In genomic region chr17:50393698-50394097, GRCm38 (mm10) we compare ENCODE assay signal across 11 mouse cellular contexts.
A peak's percentile ranks its signal among the peaks of the same experiment; 100 is the strongest.
DNase-seq lines count a peak whose midpoint lies in the region; ATAC-seq and TF ChIP-seq lines count a peak whose summit lies in the region.
"Had no signal": no experiment of that assay in that cellular context is flagged by ENCODE, and none has a peak within 500 bp of the region (broad histone marks: within the 10 kb centered on the region; RNA-seq: fewer than 3 reads in every experiment).

No protein-coding gene starts in this region.

- no peak overlapping the region for H3K9ac ChIP-seq in lung, embryonic 16.5 days (ENCODE audit: low read length)
- H3K9ac ChIP-seq in kidney, embryonic 16.5 days (replicated peaks; ENCODE audit: low read length), result no peak overlapping the region
- H3K9ac ChIP-seq in stomach, embryonic 15.5 days, result no peak overlapping the region
- H3K9ac ChIP-seq in forebrain, embryonic 15.5 days (replicated peaks), result no peak overlapping the region
- H3K9ac ChIP-seq: hindbrain, embryonic 15.5 days; limb, embryonic 13.5 days had no signal

- no peak overlapping the region for H3K4me3 ChIP-seq in lung, embryonic 16.5 days (ENCODE audit: low read length)
- no peak overlapping the region for H3K4me3 ChIP-seq in lung, adult 2 months (replicated peaks; ENCODE audit: extremely low read depth, low read depth, low read length)
- H3K4me3 ChIP-seq in kidney, embryonic 16.5 days (ENCODE audit: low read length), result no peak overlapping the region
- H3K4me3 ChIP-seq in stomach, embryonic 15.5 days (replicated peaks), result no peak overlapping the region
- H3K4me3 ChIP-seq in forebrain, embryonic 15.5 days, result no peak overlapping the region
- H3K4me3 ChIP-seq: hindbrain, embryonic 15.5 days; limb, embryonic 13.5 days had no signal

- H3K36me3 ChIP-seq in lung, embryonic 16.5 days (ENCODE audit: control insufficient read depth, insufficient read depth, low read length), result no peaks in the 10 kb centered on the region
- H3K36me3 ChIP-seq in kidney, embryonic 16.5 days (ENCODE audit: insufficient read depth, low read length), result no peaks in the 10 kb centered on the region
- H3K36me3 ChIP-seq in stomach, embryonic 15.5 days, result no peaks in the 10 kb centered on the region
- H3K36me3 ChIP-seq in forebrain, embryonic 15.5 days, result no peaks in the 10 kb centered on the region
- H3K36me3 ChIP-seq: G1E; hindbrain, embryonic 15.5 days; limb, embryonic 13.5 days had no signal

- TF ChIP-seq CTCF in lung, adult 2 months (IDR thresholded peaks at IDR 0.05; ENCODE audit: insufficient read depth, low read length), result no peak
- TF ChIP-seq CTCF in brain, embryonic 14.5 days (IDR thresholded peaks at IDR 0.05; ENCODE audit: borderline replicate concordance, extremely low read depth, insufficient read depth, insufficient read length), result no peak

- H3K4me1 ChIP-seq in lung, embryonic 16.5 days (replicated peaks; ENCODE audit: control insufficient read depth, insufficient read depth, low read length), result peaks cover 8% of the 10 kb centered on the region
- no peaks in the 10 kb centered on the region for H3K4me1 ChIP-seq in lung, adult 2 months (ENCODE audit: control insufficient read depth, insufficient read depth, low read length)
- H3K4me1 ChIP-seq in kidney, embryonic 16.5 days (ENCODE audit: insufficient read depth, low read length), result peaks cover 2% of the 10 kb centered on the region; the same call in 1 of the 2 replicates
- peaks cover 14% of the 10 kb centered on the region; the same call in 1 of the 2 replicates for H3K4me1 ChIP-seq in stomach, embryonic 15.5 days
- H3K4me1 ChIP-seq in forebrain, embryonic 15.5 days, result no peaks in the 10 kb centered on the region
- H3K4me1 ChIP-seq: hindbrain, embryonic 15.5 days had no signal

- no peak overlapping the region for H3K27ac ChIP-seq in lung, embryonic 16.5 days (ENCODE audit: low read length)
- no peak overlapping the region for H3K27ac ChIP-seq in kidney, embryonic 16.5 days (ENCODE audit: low read length)
- H3K27ac ChIP-seq in stomach, embryonic 15.5 days, result no peak overlapping the region
- H3K27ac ChIP-seq in forebrain, embryonic 15.5 days (replicated peaks), result no peak overlapping the region
- H3K27ac ChIP-seq: hindbrain, embryonic 15.5 days; limb, embryonic 13.5 days had no signal

- no peak for DNase-seq in lung, adult 2 months
- peak; percentile 42 for DNase-seq in brain, embryonic 14.5 days (ENCODE audit: low read depth)
- DNase-seq in neural tube, embryonic 10.5 days (ENCODE audit: extremely low spot score, low spot score), result no peak
- DNase-seq: right cerebral cortex, postnatal 14 days had no signal

- TF ChIP-seq POLR2A in lung, adult 2 months (IDR thresholded peaks at IDR 0.05; ENCODE audit: borderline replicate concordance, extremely low read depth, low read depth, low read length), result no peak
- no peak for TF ChIP-seq POLR2A in brain, embryonic 14.5 days (IDR thresholded peaks at IDR 0.05; ENCODE audit: borderline replicate concordance, extremely low read depth, insufficient read depth, insufficient read length, poor library complexity, severe bottlenecking)

- 23% methylated on average over 3 of the region's 3 CpGs for WGBS in lung, embryonic 16.5 days
- 32% methylated on average over 3 of the region's 3 CpGs for WGBS in lung, adult 2 months
- 42% methylated on average over 3 of the region's 3 CpGs for WGBS in kidney, embryonic 16.5 days
- 35% methylated on average over 3 of the region's 3 CpGs for WGBS in stomach, embryonic 15.5 days
- 59% methylated on average over 3 of the region's 3 CpGs for WGBS in forebrain, embryonic 15.5 days

- peak; percentile 86 for ATAC-seq in lung, embryonic 16.5 days (ENCODE audit: low read depth)
- ATAC-seq in kidney, embryonic 16.5 days (ENCODE audit: low FRiP score, low TSS enrichment), result peak; percentile 70; the same call in 1 of the 2 replicates
- peak; percentile 67; the same call in 1 of the 2 replicates for ATAC-seq in stomach, embryonic 15.5 days (ENCODE audit: insufficient read depth, low FRiP score, low read depth)
- ATAC-seq in forebrain, embryonic 15.5 days (replicated peaks), result no peak

- H3K27me3 ChIP-seq in lung, embryonic 16.5 days (ENCODE audit: control insufficient read depth, insufficient read depth, low read depth, low read length), result no peaks in the 10 kb centered on the region
- H3K27me3 ChIP-seq in kidney, embryonic 16.5 days (ENCODE audit: insufficient read depth, low read length), result no peaks in the 10 kb centered on the region
- H3K27me3 ChIP-seq in stomach, embryonic 15.5 days (replicated peaks), result no peaks in the 10 kb centered on the region
- H3K27me3 ChIP-seq in forebrain, embryonic 15.5 days, result no peaks in the 10 kb centered on the region
- H3K27me3 ChIP-seq: hindbrain, embryonic 15.5 days had no signal

- H3K4me2 ChIP-seq in lung, embryonic 16.5 days (ENCODE audit: low read depth, low read length), result no peak overlapping the region
- H3K4me2 ChIP-seq in kidney, embryonic 16.5 days (replicated peaks; ENCODE audit: low read depth, low read length), result no peak overlapping the region
- no peak overlapping the region for H3K4me2 ChIP-seq in stomach, embryonic 15.5 days
- no peak overlapping the region for H3K4me2 ChIP-seq in forebrain, embryonic 15.5 days (replicated peaks)
- H3K4me2 ChIP-seq: hindbrain, embryonic 15.5 days; limb, embryonic 13.5 days had no signal

- H3K9me3 ChIP-seq in lung, embryonic 16.5 days (ENCODE audit: control insufficient read depth, low read length), result no peaks in the 10 kb centered on the region
- H3K9me3 ChIP-seq in kidney, embryonic 16.5 days (ENCODE audit: low read length), result no peaks in the 10 kb centered on the region
- no peaks in the 10 kb centered on the region for H3K9me3 ChIP-seq in stomach, embryonic 15.5 days
- no peaks in the 10 kb centered on the region for H3K9me3 ChIP-seq in forebrain, embryonic 15.5 days
- H3K9me3 ChIP-seq: hindbrain, embryonic 15.5 days; limb, embryonic 13.5 days had no signal
